In genomic region chr14:62561875-62562748, GRCm38 (mm10) we compare ENCODE assay signal across 17 mouse cellular contexts. TPM values are rescaled to one million over a fixed set of nuclear protein-coding genes. Genes with fewer than 3 reads are reported as not detected.
DNase-seq lines count a peak whose midpoint lies in the region; ATAC-seq and TF ChIP-seq lines count a peak whose summit lies in the region.
"Had no signal": no experiment of that assay in that cellular context is flagged by ENCODE, and none has a peak within 500 bp of the region (broad histone marks: within the 10 kb centered on the region; RNA-seq: fewer than 3 reads in every experiment).

No protein-coding gene starts in this region.

- H3K27ac ChIP-seq in cerebellum, adult 2 months (ENCODE audit: insufficient read depth, low read length) = no peak overlapping the region
- H3K27ac ChIP-seq in lung, embryonic 14.5 days (ENCODE audit: low read depth) = no peak overlapping the region
- peak overlapping the region; percentile 64 for H3K27ac ChIP-seq in hindbrain, postnatal 0 days
- H3K27ac ChIP-seq: liver, embryonic 13.5 days had no signal

- H3K4me3 ChIP-seq in cerebellum, adult 2 months (replicated peaks; ENCODE audit: insufficient read depth, low read depth, low read length) = no peak overlapping the region
- no peak overlapping the region for H3K4me3 ChIP-seq in lung, embryonic 14.5 days (ENCODE audit: low read depth, low read length)
- H3K4me3 ChIP-seq in hindbrain, postnatal 0 days (ENCODE audit: low read length) = no peak overlapping the region
- H3K4me3 ChIP-seq: liver, embryonic 13.5 days had no signal

- H3K27me3 ChIP-seq in cerebellum, adult 2 months (ENCODE audit: control insufficient read depth, insufficient read depth, low read length) = no peaks in the 10 kb centered on the region
- peaks cover 2% of the 10 kb centered on the region; the same call in 1 of the 2 replicates for H3K27me3 ChIP-seq in lung, embryonic 14.5 days (ENCODE audit: insufficient read depth, low read length)
- no peaks in the 10 kb centered on the region for H3K27me3 ChIP-seq in hindbrain, postnatal 0 days (ENCODE audit: insufficient read depth, low read length)

- TF ChIP-seq CTCF in cerebellum, adult 2 months (IDR thresholded peaks at IDR 0.05; ENCODE audit: borderline replicate concordance, insufficient read depth, low read depth, low read length) = peak; percentile 28; the same call in 1 of the 2 replicates
- no peak for TF ChIP-seq CTCF in lung, embryonic 14.5 days (IDR thresholded peaks at IDR 0.05; ENCODE audit: low read depth)
- TF ChIP-seq CTCF in hindbrain, postnatal 0 days (IDR thresholded peaks at IDR 0.05; ENCODE audit: low read depth) = peak; percentile 55

- H3K9ac ChIP-seq in lung, embryonic 14.5 days = no peak overlapping the region
- H3K9ac ChIP-seq in hindbrain, postnatal 0 days (replicated peaks; ENCODE audit: low read length) = no peak overlapping the region
- H3K9ac ChIP-seq: liver, embryonic 13.5 days had no signal

- no peak overlapping the region for H3K4me2 ChIP-seq in lung, embryonic 14.5 days
- peak overlapping the region; percentile 40 for H3K4me2 ChIP-seq in hindbrain, postnatal 0 days (ENCODE audit: low read depth, low read length)
- H3K4me2 ChIP-seq: liver, embryonic 13.5 days had no signal

- H3K36me3 ChIP-seq in lung, embryonic 14.5 days (ENCODE audit: insufficient read depth) = no peaks in the 10 kb centered on the region
- H3K36me3 ChIP-seq in hindbrain, postnatal 0 days (ENCODE audit: insufficient read depth, low read length) = no peaks in the 10 kb centered on the region
- H3K36me3 ChIP-seq: liver, embryonic 13.5 days had no signal

- no peak for TF ChIP-seq POLR2A in cerebellum, adult 2 months (IDR thresholded peaks at IDR 0.05; ENCODE audit: borderline replicate concordance, insufficient read depth, low read length)

- DNase-seq in cerebellum, adult 2 months = no peak
- DNase-seq in cerebellum, adult 9-11 months = no peak
- peak; percentile 22 for DNase-seq in lung, embryonic 14.5 days
- no peak for DNase-seq in lung, postnatal 36 days
- DNase-seq in hindbrain, postnatal 0 days (ENCODE audit: low spot score) = peak; percentile 73
- DNase-seq in right cerebral cortex, adult 2 months (ENCODE audit: low spot score in 2 of 2) = peak; percentile 58 to 59
- no peak for DNase-seq in adrenal gland, adult 8-10 months
- DNase-seq: gastrocnemius, postnatal 25 days; heart, postnatal 14 days; kidney, postnatal 4 days; liver, embryonic 13.5 days; thymus, postnatal 36 days had no signal

- no peak for ATAC-seq in lung, embryonic 14.5 days (ENCODE audit: insufficient read depth)
- ATAC-seq in hindbrain, postnatal 0 days = peak; percentile 73
- no peak for ATAC-seq in activated CD4-positive, CD25-positive, alpha-beta regulatory T cell, adult 4 months

- 29% methylated on average over 17 of the region's 17 CpGs for whole genome bisulfite sequencing in cerebellum, adult 2 months
- 40% methylated on average over 17 of the region's 17 CpGs for WGBS in lung, embryonic 14.5 days
- 24% methylated on average over 17 of the region's 17 CpGs for WGBS in hindbrain, postnatal 0 days

- H3K4me1 ChIP-seq in cerebellum, adult 2 months (ENCODE audit: control insufficient read depth, insufficient read depth, low read length) = peaks cover 4% of the 10 kb centered on the region; the same call in 1 of the 2 replicates
- peaks cover 4% of the 10 kb centered on the region; the same call in 1 of the 2 replicates for H3K4me1 ChIP-seq in lung, embryonic 14.5 days (ENCODE audit: insufficient read depth)
- H3K4me1 ChIP-seq in hindbrain, postnatal 0 days (ENCODE audit: insufficient read depth, low read length) = peaks cover 20% of the 10 kb centered on the region
- H3K4me1 ChIP-seq: liver, embryonic 13.5 days had no signal

- no peaks in the 10 kb centered on the region for H3K9me3 ChIP-seq in lung, embryonic 14.5 days (ENCODE audit: low read depth, low read length)
- no peaks in the 10 kb centered on the region for H3K9me3 ChIP-seq in hindbrain, postnatal 0 days (ENCODE audit: low read length)
- H3K9me3 ChIP-seq: liver, embryonic 13.5 days had no signal

RNA-seq across cellular contexts. Expression of gene Gm4131, which starts 4.6 kb away (rescaled TPM):
- polyA plus RNA-seq in cerebellum, adult 2 months (2012; rRNA removed) = 0.14 TPM in 1 of 2 replicates, not detected in the other
- not detected in 2 replicates for polyA plus RNA-seq in lung, embryonic 14.5 days (2014; fragmentation: Nextera tagmentation; extraction: Ambion mirVana)
- not detected in 2 replicates for total RNA-seq in hindbrain, postnatal 0 days (2014; rRNA removed)
- polyA plus RNA-seq in hindbrain, postnatal 0 days (2015; fragmentation: Nextera tagmentation; extraction: Ambion mirVana) = 0.25 and 0.26 TPM in 2 replicates
- polyA plus RNA-seq in activated CD4-positive, CD25-positive, alpha-beta regulatory T cell, adult 4 months (2017; shearing (Covaris generic)) = not detected
- total RNA-seq in adrenal gland, adult 8-10 months (2022) = not detected
- total RNA-seq: adrenal gland, adult 18-20 months; gastrocnemius, postnatal 25 days; heart, postnatal 14 days; megakaryocyte progenitor cell, adult 5-6 weeks; MEL had no signal
- polyA plus RNA-seq: liver, embryonic 13.5 days; spleen, adult 2 months had no signal

RNA-seq across cellular contexts. Expression of gene Fam124a, which starts 6.6 kb away (rescaled TPM):
- 12.3 and 13.5 TPM in 2 replicates for polyA plus RNA-seq in cerebellum, adult 2 months (2012; rRNA removed)
- polyA plus RNA-seq in lung, embryonic 14.5 days (2014; fragmentation: Nextera tagmentation; extraction: Ambion mirVana) = 3.3 and 4.3 TPM in 2 replicates
- 31.3 and 40.8 TPM in 2 replicates for total RNA-seq in hindbrain, postnatal 0 days (2014; rRNA removed)
- polyA plus RNA-seq in hindbrain, postnatal 0 days (2015; fragmentation: Nextera tagmentation; extraction: Ambion mirVana) = 37.5 and 41.2 TPM in 2 replicates
- polyA plus RNA-seq in activated CD4-positive, CD25-positive, alpha-beta regulatory T cell, adult 4 months (2017; shearing (Covaris generic)) = not detected
- 1 to 10 TPM; 1.3 to 3.3 (median 1.8) TPM for total RNA-seq in adrenal gland, adult 8-10 months (2022)
- total RNA-seq: megakaryocyte progenitor cell, adult 5-6 weeks; MEL had no signal

Comparison
In these comparisons a context has a peak if more than half of its experiments do, and no peak if none do; other contexts are left out.
1. DNase-seq: peak in lung, embryonic 14.5 days (single experiment), hindbrain, postnatal 0 days (single experiment) and right cerebral cortex, adult 2 months (2 of 2); none in cerebellum, adult 2 months (0 of 2), cerebellum, adult 9-11 months (single experiment), lung, postnatal 36 days (single experiment) and adrenal gland, adult 8-10 months (single experiment).